17 mouse cellular contexts compared by ENCODE assay signal in the genomic region with DNA sequence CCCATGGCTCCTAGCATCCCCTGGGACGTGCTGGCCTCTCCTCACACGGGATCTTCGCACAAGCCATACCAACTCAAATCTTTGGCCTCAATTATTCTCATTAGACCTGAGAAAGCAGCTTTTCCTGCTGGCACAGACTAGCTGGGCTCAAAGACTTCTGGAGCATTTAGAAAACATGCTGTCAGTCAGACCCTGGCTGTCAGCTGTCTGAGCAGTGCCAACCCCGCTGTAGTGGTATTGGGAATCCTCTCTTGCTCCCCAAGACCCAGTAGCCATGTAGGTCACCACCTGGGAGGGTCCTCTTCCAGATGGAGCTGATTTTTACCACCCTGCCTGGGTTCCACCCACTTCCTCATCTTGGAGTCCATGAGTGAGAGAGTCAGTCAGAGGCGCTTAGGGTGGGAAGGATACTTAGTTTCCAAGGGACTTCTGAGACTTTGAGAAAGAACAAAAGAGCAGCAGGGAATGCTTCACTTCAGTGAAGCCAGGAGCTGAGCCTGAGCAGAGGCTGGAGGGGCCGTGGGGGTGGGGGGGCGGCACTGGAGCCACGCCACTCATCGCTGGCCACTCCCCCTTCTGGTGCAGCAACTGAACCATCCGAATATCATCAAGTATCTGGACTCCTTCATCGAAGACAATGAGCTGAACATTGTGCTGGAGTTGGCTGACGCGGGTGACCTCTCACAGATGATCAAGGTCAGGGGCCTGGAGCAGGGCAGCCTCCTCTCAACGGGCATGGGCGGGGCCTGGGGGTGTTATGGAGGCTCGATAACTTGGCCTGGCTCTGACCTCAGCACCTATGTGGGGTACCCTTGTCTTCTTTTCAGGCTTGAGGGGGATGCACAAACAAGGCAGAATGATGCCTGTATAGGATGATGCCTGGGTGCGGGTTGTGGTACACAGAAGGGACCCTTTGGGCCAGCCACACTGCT. TPM values are rescaled to one million over a fixed set of nuclear protein-coding genes. Genes with fewer than 3 reads are reported as not detected.
DNase-seq lines count a peak whose midpoint lies in the region; ATAC-seq and TF ChIP-seq lines count a peak whose summit lies in the region.
"Had no signal": no experiment of that assay in that cellular context is flagged by ENCODE, and none has a peak within 500 bp of the region (broad histone marks: within the 10 kb centered on the region; RNA-seq: fewer than 3 reads in every experiment).

No protein-coding gene starts in this region.

- no peak overlapping the region for H3K4me2 ChIP-seq in intestine, embryonic 16.5 days (ENCODE audit: low read depth, low read length)
- H3K4me2 ChIP-seq in intestine, postnatal 0 days (replicated peaks; ENCODE audit: low read depth) = no peak overlapping the region
- no peak overlapping the region for H3K4me2 ChIP-seq in forebrain, embryonic 16.5 days (ENCODE audit: low read length)
- H3K4me2 ChIP-seq: embryonic facial prominence, embryonic 15.5 days; intestine, embryonic 15.5 days; limb, embryonic 15.5 days had no signal

- no peak overlapping the region for H3K9ac ChIP-seq in intestine, embryonic 16.5 days (ENCODE audit: low read depth, low read length)
- no peak overlapping the region for H3K9ac ChIP-seq in intestine, postnatal 0 days (ENCODE audit: low read depth, low read length)
- H3K9ac ChIP-seq in forebrain, embryonic 16.5 days (replicated peaks; ENCODE audit: low read depth, low read length) = no peak overlapping the region
- H3K9ac ChIP-seq: embryonic facial prominence, embryonic 15.5 days; intestine, embryonic 15.5 days; limb, embryonic 15.5 days had no signal

- no peak for TF ChIP-seq CTCF in intestine, postnatal 0 days (IDR thresholded peaks at IDR 0.05; ENCODE audit: low read depth)

- H3K36me3 ChIP-seq in intestine, embryonic 16.5 days (ENCODE audit: control insufficient read depth, insufficient read depth, low read length) = peaks cover 19% of the 10 kb centered on the region
- H3K36me3 ChIP-seq in intestine, postnatal 0 days (ENCODE audit: control insufficient read depth, insufficient read depth) = peaks cover 67% of the 10 kb centered on the region
- no peaks in the 10 kb centered on the region for H3K36me3 ChIP-seq in forebrain, embryonic 16.5 days (ENCODE audit: control insufficient read depth, insufficient read depth)

- H3K27me3 ChIP-seq in intestine, embryonic 16.5 days (replicated peaks; ENCODE audit: control insufficient read depth, insufficient read depth, low read length) = no peaks in the 10 kb centered on the region
- no peaks in the 10 kb centered on the region for H3K27me3 ChIP-seq in intestine, postnatal 0 days (replicated peaks; ENCODE audit: control insufficient read depth, insufficient read depth, low read length)
- no peaks in the 10 kb centered on the region for H3K27me3 ChIP-seq in forebrain, embryonic 16.5 days (replicated peaks; ENCODE audit: control insufficient read depth, insufficient read depth, low read length)
- H3K27me3 ChIP-seq: embryonic facial prominence, embryonic 15.5 days; intestine, embryonic 15.5 days; limb, embryonic 15.5 days had no signal

- H3K4me3 ChIP-seq in intestine, embryonic 16.5 days (ENCODE audit: low read length) = no peak overlapping the region
- no peak overlapping the region for H3K4me3 ChIP-seq in intestine, postnatal 0 days (ENCODE audit: low read depth, low read length)
- no peak overlapping the region for H3K4me3 ChIP-seq in forebrain, embryonic 16.5 days (replicated peaks; ENCODE audit: low read length)
- H3K4me3 ChIP-seq: embryonic facial prominence, embryonic 15.5 days; intestine, embryonic 15.5 days; limb, embryonic 15.5 days had no signal

- WGBS in intestine, embryonic 16.5 days = 74% methylated on average over 17 of the region's 17 CpGs
- WGBS in intestine, postnatal 0 days = 76% methylated on average over 17 of the region's 17 CpGs
- WGBS in forebrain, embryonic 16.5 days = 52% methylated on average over 16 of the region's 17 CpGs

- 0 out of 2 replicates have a peak, but pooled peaks have one; percentile 16 for ATAC-seq in intestine, embryonic 16.5 days
- no peak for ATAC-seq in intestine, postnatal 0 days
- peak; percentile 55 for ATAC-seq in forebrain, embryonic 16.5 days
- ATAC-seq: CD4-positive, CD25-positive, alpha-beta regulatory T cell, adult 4 months; intestine, embryonic 15.5 days; lung, postnatal 0 days had no signal

- H3K9me3 ChIP-seq in intestine, embryonic 16.5 days (ENCODE audit: control insufficient read depth, low read length) = no peaks in the 10 kb centered on the region
- no peaks in the 10 kb centered on the region for H3K9me3 ChIP-seq in intestine, postnatal 0 days (ENCODE audit: control insufficient read depth)
- no peaks in the 10 kb centered on the region for H3K9me3 ChIP-seq in forebrain, embryonic 16.5 days (ENCODE audit: control insufficient read depth, low read length)
- H3K9me3 ChIP-seq: embryonic facial prominence, embryonic 15.5 days; intestine, embryonic 15.5 days; limb, embryonic 15.5 days had no signal

- no peaks in the 10 kb centered on the region for H3K4me1 ChIP-seq in intestine, embryonic 16.5 days (ENCODE audit: control insufficient read depth, insufficient read depth, low read length)
- H3K4me1 ChIP-seq in intestine, postnatal 0 days (replicated peaks; ENCODE audit: control insufficient read depth, insufficient read depth, low read length) = no peaks in the 10 kb centered on the region
- peaks cover 8% of the 10 kb centered on the region for H3K4me1 ChIP-seq in forebrain, embryonic 16.5 days (replicated peaks; ENCODE audit: control insufficient read depth, insufficient read depth, low read length)
- H3K4me1 ChIP-seq: embryonic facial prominence, embryonic 15.5 days; intestine, embryonic 15.5 days; limb, embryonic 15.5 days had no signal

- H3K27ac ChIP-seq in intestine, embryonic 16.5 days (ENCODE audit: low read length) = no peak overlapping the region
- H3K27ac ChIP-seq in intestine, postnatal 0 days (ENCODE audit: low read depth, low read length) = no peak overlapping the region
- no peak overlapping the region for H3K27ac ChIP-seq in forebrain, embryonic 16.5 days (ENCODE audit: low read length)
- H3K27ac ChIP-seq: embryonic facial prominence, embryonic 15.5 days; intestine, embryonic 15.5 days; limb, embryonic 15.5 days had no signal

- DNase-seq in R1 (ENCODE audit: low read depth, low spot score) = peak; percentile 90
- peak; percentile 64 for DNase-seq in retina, embryonic 14.5 days (ENCODE audit: low spot score)
- DNase-seq in layer of hippocampus, postnatal 10 days (ENCODE audit: low spot score in 2 of 2) = no peak
- no peak for DNase-seq in adrenal gland, adult 8-10 months
- DNase-seq: adrenal gland, postnatal 14 days; cerebellum, postnatal 36 days; heart, adult 11 months; kidney, postnatal 25 days; right cerebral cortex, postnatal 14 days had no signal

RNA-seq across cellular contexts. Expression of a gene that starts 49.1 kb away (rescaled TPM):
- polyA plus RNA-seq in intestine, embryonic 16.5 days (2015; fragmentation: Nextera tagmentation; extraction: Ambion mirVana) = 124 and 128 TPM in 2 replicates
- polyA plus RNA-seq in intestine, postnatal 0 days (2015; fragmentation: Nextera tagmentation; extraction: Ambion mirVana) = 70.9 and 84.5 TPM in 2 replicates
- polyA plus RNA-seq in forebrain, embryonic 16.5 days (2015; fragmentation: Nextera tagmentation; extraction: Ambion mirVana) = 87.6 and 105 TPM in 2 replicates
- 10 to 100 TPM; 43.8 to 49.7 TPM for total RNA-seq in layer of hippocampus, postnatal 10 days (2021)
- total RNA-seq in adrenal gland, adult 8-10 months (2022) = 10 to 100 TPM in 3 of 4 experiments, 1 to 10 TPM in 1; 9.3 to 27.3 (median 18.6) TPM

Comparison
In these comparisons a context has a peak if more than half of its experiments do, and no peak if none do; other contexts are left out.
1. DNase-seq: peak in R1 (single experiment) and retina, embryonic 14.5 days (single experiment); none in layer of hippocampus, postnatal 10 days (0 of 2) and adrenal gland, adult 8-10 months (single experiment).